Mouse (Mus musculus) lung, postnatal 36 days (tissue): ENCODE measurements around the gene Iqgap1.

ENCODE experiments used
- DNase-seq: peaks from one replicate; pipeline ENCODE4 v3.0.0; 2022; ENCODE audit warnings: mixed read lengths

Gene Iqgap1

DNA sequence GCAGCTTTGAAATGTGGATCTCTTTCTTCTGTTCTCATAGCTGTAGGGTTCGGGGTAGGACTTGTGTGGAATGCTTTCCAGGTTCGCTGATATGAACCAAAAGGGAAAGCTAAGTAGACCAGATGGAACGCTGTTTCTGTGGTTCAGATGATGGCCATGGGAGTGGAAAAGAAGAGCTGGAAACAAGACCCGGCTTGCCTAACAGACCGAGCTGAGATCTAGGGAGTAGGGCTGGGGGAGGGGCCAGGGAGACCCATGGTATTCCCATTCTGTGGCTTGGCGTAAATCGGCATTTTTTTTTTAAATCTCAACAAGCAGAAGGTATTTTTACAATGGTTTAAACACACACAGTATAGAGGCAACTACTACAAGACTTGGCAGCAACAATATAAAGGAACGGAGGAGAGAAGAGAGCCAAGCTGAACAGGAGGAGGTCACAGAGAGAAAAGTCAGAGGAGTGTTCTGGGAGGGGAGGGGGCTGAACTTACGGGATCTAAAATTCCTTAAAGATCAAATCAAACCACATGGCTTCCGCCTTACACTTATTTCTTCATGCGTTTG is at the start of gene Iqgap1:
Gene Iqgap1, minus strand, starts transcription at position 132 of the 561 bp plus-strand sequence.
- peak; percentile 31 for DNase-seq

- DNase-seq, result no peak
Measured at GRCm38 (mm10) chr7:80873631-80874030, 47.9 kb upstream of the Iqgap1 start.

- no peak for DNase-seq
Measured at GRCm38 (mm10) chr7:80873038-80873437, 47.3 kb upstream of the Iqgap1 start.

GRCm38 (mm10) chr7:80868686-80869085 is 42.9 kb upstream of the Iqgap1 start:
- peak; percentile 24 for DNase-seq

- peak; percentile 63 for DNase-seq
Measured at GRCm38 (mm10) chr7:80866514-80867147, 40.9 kb upstream of the Iqgap1 start.

DNA sequence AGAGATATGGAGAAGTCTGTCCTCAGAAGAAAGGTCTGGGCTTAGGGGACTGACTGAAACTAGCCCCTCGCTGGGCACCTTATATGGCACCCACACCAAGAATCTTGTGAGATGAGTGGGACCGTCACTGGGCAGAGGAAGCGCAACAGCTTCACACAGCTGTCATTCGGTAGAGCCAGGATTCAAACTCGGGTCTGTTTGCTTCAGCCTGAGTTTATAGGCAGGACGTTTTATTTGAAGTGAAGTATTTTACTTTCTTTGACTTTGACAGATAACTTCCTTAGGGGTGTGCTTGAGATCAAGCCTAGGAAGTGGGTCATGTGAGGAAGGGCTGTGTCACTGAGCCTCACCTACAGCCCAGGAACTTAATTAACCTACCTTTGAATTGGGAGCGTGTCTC is 39.7 kb upstream of the Iqgap1 start:
- no peak for DNase-seq

DNA sequence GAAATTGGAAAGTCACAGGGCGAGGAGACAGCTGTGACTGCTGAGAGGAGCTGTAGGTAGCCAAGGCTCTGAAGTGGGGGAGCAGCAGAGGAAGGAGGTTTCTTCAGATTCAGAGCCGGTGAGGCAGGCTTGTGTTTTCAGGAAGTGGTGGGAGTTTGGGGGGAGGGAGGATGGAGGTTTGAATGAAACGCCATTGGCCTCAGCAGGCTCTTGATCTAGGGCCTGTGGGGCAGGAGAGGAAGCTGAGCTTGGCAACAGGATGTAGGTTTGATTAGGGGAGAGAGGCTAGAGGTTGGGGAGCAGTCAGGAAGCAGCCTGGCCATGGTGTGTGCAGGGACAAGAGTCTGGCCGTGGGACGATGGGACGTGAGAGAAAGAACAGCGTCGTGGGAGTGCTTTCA is 39.1 kb upstream of the Iqgap1 start:
- DNase-seq, result peak; percentile 51

DNA sequence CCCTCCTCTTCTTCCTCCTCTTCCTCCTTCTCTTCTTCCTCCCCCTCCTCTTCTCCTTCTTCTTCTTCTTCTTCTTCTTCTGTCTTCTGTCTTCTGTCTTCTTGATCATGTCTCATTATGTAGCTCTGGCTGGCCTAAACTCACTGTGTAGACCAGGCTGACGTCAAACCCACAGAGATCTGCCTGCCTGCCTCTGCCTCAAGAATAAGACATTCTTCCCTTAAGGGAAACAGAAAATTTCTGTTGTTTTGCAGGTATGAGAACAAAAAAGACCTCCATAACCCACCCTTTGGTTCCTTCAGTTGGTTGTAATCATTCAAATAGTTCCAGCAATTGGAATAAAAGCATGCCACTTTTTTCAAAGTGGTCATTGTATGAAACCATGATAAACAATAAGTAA is 38.4 kb upstream of the Iqgap1 start:
- DNase-seq, result no peak

GRCm38 (mm10) chr7:80863520-80863919 is 37.7 kb upstream of the Iqgap1 start:
- no peak for DNase-seq

DNA sequence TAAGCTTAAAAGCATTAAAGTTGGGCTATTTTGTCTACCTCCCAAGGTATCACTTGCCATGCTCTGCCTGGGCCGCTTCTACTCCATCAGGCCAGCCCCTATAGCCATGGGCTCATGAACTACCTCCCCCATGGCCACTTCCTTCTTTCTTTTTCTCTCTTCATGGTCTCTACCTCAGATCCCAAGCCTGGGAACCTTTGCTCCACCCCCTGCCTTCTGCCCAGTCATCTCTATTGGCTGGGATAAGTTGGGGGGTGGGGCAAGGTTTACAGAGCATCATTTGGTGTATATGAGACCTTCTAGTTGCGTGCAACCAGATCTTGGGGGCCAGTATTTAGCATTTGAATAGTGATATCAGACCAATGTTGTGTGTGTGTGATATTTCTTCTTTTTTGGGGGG is 36.7 kb upstream of the Iqgap1 start:
- DNase-seq, result no peak

GRCm38 (mm10) chr7:80860729-80861274 is 35.0 kb upstream of the Iqgap1 start, which contains the start of gene Zscan2:
Gene Zscan2, plus strand, starts transcription at chr7:80860920.
- DNase-seq, result peak; percentile 96

GRCm38 (mm10) chr7:80860227-80860626 is 34.5 kb upstream of the Iqgap1 start:
- peak; percentile 89 for DNase-seq

- DNase-seq, result peak; percentile 91
Measured at GRCm38 (mm10) chr7:80857181-80857580, 31.4 kb upstream of the Iqgap1 start.

GRCm38 (mm10) chr7:80855316-80855715 is 29.5 kb upstream of the Iqgap1 start:
- DNase-seq, result no peak

DNA sequence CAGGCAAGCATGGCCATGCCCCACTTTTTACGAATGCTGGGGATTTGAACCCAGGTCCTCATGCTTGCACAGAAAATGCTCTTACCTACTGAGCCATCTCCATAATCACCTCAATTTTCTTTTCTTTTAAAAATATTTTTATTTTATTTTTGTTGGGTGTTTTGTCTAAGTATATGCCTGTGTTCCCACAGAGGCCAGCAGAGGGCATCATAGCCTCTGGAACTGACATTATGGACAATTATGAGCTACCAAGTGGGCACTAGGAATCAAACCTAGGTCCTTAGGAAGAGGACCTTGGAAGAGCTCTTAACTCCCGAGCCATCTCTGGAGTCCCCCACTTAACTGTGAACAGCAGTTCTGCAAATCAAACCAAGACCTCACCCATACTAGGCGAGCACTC is 27.4 kb upstream of the Iqgap1 start:
- no peak for DNase-seq

DNA sequence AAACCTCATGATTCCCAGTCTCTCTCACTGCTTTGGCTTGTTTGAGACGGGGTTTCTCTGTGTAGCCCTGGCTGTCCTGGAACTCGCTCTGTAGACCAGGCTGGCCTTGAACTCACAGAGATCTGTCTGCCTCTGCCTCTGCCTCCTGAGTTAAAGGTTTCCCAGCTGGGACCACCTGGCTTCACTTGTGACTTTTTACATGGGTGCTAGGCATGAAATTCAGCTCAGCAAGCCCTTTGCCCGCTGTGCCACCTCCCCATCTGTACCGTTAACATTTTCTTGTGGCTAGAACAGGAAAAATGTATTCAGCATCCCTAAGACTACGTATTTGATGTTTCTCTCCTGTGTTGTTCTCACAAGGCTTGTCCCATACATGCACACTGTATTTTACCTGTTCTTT is 24.7 kb upstream of the Iqgap1 start:
- DNase-seq, result no peak

GRCm38 (mm10) chr7:80849710-80850109 is 23.9 kb upstream of the Iqgap1 start:
- DNase-seq, result peak; percentile 69

DNA sequence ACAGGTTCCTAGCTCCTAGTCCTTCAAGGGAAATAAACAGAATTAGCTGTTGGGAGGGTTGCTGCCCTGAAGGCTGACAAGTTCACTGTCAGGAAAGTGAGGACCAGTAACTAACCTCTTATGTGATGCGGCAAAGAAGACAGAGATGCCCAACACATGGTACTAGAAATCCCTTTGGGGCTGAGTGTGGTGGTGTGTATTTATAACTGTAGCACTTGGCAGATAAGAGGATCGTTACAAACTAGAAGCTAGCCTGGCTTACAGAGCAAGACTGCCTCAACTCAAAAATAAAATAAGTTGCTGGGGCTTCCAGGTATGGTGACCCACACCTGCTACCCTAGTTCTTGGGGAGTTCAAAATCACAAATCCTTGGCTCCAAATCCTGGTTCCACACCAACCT is 23.5 kb upstream of the Iqgap1 start:
- no peak for DNase-seq

- no peak for DNase-seq
Measured at GRCm38 (mm10) chr7:80846709-80847108, 20.9 kb upstream of the Iqgap1 start.

DNA sequence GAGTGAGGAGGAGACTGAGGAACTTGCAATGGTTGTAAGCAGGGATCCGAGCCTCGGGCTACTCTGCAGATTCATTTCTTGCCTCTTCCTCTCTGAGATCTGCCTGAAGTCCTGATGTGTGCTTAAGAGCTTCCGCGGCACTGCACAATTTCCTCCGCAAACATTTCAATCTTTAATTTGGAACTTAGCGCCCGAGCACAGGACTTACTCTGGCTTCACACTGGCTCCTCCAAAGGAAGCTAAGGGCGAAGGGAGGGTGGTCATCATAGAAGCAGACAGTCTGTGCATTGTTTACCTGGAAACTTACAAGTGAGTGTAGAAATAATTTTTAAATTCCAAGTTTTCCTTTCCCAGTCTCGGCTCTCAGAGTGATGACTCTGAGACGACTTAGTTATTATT is 20.5 kb upstream of the Iqgap1 start:
- no peak for DNase-seq

DNA sequence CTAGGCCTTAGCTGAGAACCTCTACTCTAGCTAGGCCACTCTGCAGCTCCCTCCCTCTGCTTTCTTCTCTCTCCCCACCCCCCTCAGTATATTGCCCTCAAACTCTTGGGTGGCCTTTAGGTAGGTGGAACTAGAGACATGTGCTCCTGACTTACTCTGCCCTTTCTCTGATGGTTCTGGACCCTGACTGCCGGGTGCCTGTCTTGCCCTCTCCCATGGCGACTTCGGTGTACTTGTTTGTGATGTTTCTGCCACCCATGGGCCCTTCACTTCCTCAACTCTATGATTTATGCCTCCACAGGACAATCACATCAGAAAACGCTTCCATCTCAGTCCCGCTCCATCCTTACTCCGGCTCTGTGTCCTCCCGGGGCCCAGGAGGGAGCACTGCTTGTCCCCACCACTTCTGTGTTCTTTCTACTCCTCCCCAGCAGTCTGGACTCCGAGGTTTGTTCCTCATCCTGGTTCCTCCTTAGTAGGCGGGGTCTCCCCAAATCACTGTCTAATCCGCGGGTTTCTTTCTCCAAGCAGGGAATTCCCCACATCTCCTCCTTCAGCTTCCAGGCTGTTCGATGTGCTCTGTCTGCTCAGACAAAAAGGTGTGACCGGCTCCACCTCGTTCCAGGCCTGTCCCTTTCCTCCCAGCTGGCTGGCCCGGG is 20.0 kb upstream of the Iqgap1 start:
- DNase-seq, result peak; percentile 60

DNA sequence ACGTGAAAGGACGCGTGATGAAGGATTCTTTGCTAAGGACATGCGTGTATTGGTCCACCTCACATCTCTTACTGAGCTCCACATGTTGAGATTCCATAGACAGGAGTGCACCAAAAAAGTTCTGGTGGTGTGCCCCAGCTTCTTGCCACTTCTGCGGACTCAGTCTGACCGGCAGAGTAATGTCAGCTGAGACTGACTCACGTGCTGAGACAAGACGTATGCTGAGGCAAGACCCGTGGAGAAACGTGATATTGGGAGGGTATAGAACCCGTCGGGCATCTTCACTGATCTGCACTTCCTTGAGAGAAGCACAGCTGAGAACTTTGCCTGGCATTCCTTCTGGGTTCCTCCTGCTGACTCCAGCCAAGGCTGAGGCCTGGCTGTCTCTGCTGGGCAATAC is 18.9 kb upstream of the Iqgap1 start:
- no peak for DNase-seq

- DNase-seq, result no peak
Measured at GRCm38 (mm10) chr7:80843910-80844640, 18.3 kb upstream of the Iqgap1 start.
